Mouse (Mus musculus): ENCODE data around the gene Il4.

GRCm38 (mm10) chr11:53615172-53615571, 3.3 kb downstream of the Il4 start:
- TF ChIP-seq POLR2A (IDR thresholded peaks at IDR 0.05; ENCODE audit: borderline replicate concordance, insufficient read depth, low read length), result no peak
- TF ChIP-seq CTCF (IDR thresholded peaks at IDR 0.05; ENCODE audit: borderline replicate concordance, insufficient read depth, low read depth, low read length), result no peak
